Mouse (Mus musculus) brain, adult 2 months (tissue): ENCODE measurements around the gene Slc46a1.

Experiments used
- DNase-seq: peaks from one replicate; pipeline ENCODE4 v3.0.0; 2011; ENCODE audit warnings: low read depth, low spot score

The Slc46a1 gene

DNA sequence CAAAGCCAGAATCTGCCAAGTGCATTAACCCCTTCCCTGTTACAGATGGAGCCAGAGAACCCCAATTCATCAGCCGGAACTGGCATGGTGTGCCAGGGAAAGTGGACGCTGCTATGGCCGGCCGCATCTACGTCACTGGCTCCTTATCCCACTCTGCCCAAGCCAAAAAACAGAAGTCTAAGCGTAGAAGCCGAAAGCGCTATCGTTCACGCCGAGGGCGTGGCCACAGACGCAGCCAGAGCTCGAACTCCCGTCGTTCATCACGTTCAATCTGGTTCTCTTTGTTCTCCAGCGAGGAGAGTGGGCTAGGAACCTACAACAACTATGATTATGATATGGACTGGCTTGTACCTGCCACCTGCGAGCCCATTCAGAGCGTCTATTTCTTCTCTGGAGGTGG lies 36.0 kb downstream of the Slc46a1 start:
- DNase-seq = no peak

GRCm38 (mm10) chr11:78502909-78503650 lies 37.6 kb downstream of the Slc46a1 start, which contains the start of gene Sebox:
Gene Sebox, plus strand, starts transcription at chr11:78503447.
- DNase-seq = peak; percentile 96

DNA sequence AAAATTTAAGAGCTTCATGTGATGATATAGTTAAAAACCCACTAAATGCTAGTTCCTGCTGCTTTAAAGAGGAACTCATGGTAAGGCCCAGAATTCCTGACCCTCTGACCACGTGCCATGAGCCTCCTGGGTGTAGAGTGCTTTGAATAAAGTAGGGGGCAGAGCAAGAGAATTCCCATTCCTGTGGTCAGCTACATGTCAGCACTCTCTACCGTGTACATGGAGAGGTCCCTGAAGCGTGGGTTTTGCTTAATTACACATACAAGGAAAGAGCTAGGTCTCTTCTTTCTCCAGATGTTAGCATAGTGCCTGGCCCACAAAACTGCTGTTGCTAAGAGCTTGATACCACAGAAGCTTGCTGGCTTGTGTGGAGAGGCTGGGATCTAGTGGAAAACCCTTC lies 39.9 kb downstream of the Slc46a1 start:
- DNase-seq = no peak

GRCm38 (mm10) chr11:78509148-78509547 lies 43.7 kb downstream of the Slc46a1 start:
- peak; percentile 48 for DNase-seq

DNA sequence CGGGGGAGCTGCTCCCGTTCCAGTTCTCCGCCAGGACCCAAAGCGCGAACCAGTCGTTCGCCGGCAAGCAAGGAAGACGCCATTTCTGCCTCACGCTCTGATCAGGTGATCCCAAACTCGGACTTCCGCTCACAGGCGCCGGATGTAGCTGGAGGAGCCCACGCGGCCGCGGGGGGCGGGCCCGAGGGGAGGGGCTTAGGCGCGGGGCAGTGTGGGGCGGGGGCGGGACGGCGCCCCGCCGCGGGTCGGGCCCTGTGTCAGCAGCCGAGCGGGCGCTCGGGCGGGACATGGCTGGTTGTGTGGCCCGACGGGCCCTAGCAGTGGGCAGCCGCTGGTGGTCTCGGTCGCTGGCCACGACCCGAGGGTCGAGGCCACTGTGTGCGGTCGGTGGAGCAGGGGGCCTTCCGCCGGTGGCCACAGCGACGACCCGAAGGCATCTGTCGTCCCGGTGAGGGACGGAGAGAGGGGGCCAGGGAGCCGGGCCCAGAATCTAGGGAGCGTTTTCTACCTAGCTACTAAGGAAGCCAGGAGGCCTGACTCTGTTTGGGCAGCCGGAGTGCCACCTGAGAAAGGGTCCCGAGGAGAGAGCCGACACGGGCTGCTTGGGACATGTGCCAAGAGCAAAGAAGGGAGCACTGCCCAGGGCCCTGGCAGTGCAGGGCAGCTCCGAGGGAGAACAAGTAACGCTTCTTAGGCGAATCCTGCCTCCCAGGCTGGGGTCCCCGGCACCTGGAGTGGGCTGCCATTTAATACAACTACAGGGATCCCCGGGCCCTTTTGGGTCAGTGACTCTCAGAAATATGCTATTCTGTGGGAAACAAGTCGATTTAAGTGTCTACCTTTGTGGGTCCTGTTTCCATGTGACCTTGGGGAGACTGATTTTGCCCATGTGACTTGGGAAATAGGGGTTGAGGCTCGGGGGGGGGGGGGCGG lies 46.8 kb downstream of the Slc46a1 start, which contains the start of the genes Tmem199 and Poldip2:
Gene Tmem199 (minus strand): TSS at position 148 of the 933 bp plus-strand sequence.
Gene Poldip2 (plus strand): TSS at position 169 of the 933 bp plus-strand sequence.
- peak; percentile 97 for DNase-seq

- DNase-seq = peak; percentile 73
Measured at GRCm38 (mm10) chr11:78513106-78513790, 47.8 kb downstream of the Slc46a1 start.

GRCm38 (mm10) chr11:78515549-78516325 lies 50.2 kb downstream of the Slc46a1 start:
- no peak for DNase-seq

GRCm38 (mm10) chr11:78518931-78519330 lies 53.4 kb downstream of the Slc46a1 start:
- no peak for DNase-seq
